Mouse (Mus musculus) heart, postnatal 0 days (tissue): ENCODE measurements around the gene Myo1d.

Experiments
- CTCF ChIP-seq: IDR thresholded peaks from 2 replicates; pipeline ENCODE4 v1.5.1; 2016; ENCODE audit warnings: antibody characterized with exemption, control low read depth, low read depth
- EP300 ChIP-seq: IDR thresholded peaks from 2 replicates; pipeline ENCODE4 v1.6.1; 2016; ENCODE audit warnings: antibody characterized with exemption, low read depth

DNA sequence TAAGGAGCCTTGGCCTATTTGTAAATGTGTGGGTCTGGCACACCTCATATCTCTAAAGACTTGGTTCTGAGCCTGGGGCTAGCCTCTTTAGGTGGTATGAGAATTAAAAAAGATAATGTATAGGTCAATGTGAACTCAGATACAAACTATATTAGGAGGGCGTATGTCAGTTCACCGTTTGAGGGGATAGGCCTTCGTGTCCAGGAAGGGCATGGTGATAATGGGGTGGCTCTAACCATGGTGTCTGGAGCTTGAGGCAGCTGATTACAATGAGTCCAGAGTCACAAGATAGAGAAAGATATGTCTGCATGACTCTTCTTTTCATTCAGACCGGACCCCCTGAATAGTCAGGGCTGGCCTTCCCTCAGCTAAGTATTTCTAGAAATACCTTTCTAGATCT is 14.5 kb upstream of the Myo1d start:
- TF ChIP-seq EP300 (no peak), CTCF (no peak)
